Mouse (Mus musculus) heart, postnatal 0 days (tissue): Measurements from ENCODE around the gene Dennd2c. TPM values are rescaled to one million over a fixed set of nuclear protein-coding genes. Genes with fewer than 3 reads are reported as not detected.

ENCODE experiments used
- ATAC-seq: fragments of 200-750 bp; cut with Nextera tagmentation; 2 replicates; pipeline ENCODE4 v1.8.0; 2017; ENCODE audit warnings: low read depth, moderate number of reproducible peaks, moderate library complexity; ENCODE audit not compliant: insufficient read depth
- DNase-seq: peaks from one replicate; pipeline ENCODE4 v3.0.0-alpha.2; 2016; ENCODE audit warnings: low spot score
- H3K27ac ChIP-seq: fragments of 300-500 bp; sonication (generic); 2 replicates; pipeline ENCODE4 v1.5.1; 2014; ENCODE audit warnings: low read depth, mild to moderate bottlenecking
- H3K27me3 ChIP-seq: fragments of 300-500 bp; sonication (generic); 2 replicates; pipeline ENCODE4 v1.6.1; 2014; ENCODE audit warnings: low read length, mixed read lengths; ENCODE audit not compliant: control insufficient read depth, insufficient read depth
- H3K36me3 ChIP-seq: fragments of 300-500 bp; sonication (generic); replicated peaks from 2 replicates; pipeline ENCODE4 v1.6.1; 2014; ENCODE audit warnings: low read length, mixed read lengths; ENCODE audit not compliant: control insufficient read depth, insufficient read depth
- H3K4me1 ChIP-seq: fragments of 300-500 bp; sonication (generic); 2 replicates; pipeline ENCODE4 v1.6.1; 2014; ENCODE audit warnings: antibody characterized with exemption; ENCODE audit not compliant: control insufficient read depth, insufficient read depth
- H3K4me2 ChIP-seq: fragments of 300-500 bp; sonication (generic); 2 replicates; pipeline ENCODE4 v1.6.1; 2014; ENCODE audit warnings: low read depth, mild to moderate bottlenecking, low read length, moderate library complexity
- H3K4me3 ChIP-seq: fragments of 300-500 bp; sonication (generic); 2 replicates; pipeline ENCODE4 v1.5.1; 2014; ENCODE audit warnings: low read depth, low read length
- H3K9ac ChIP-seq: fragments of 300-500 bp; sonication (generic); replicated peaks from 2 replicates; pipeline ENCODE4 v1.6.1; 2014; ENCODE audit warnings: low read depth, low read length, mixed read lengths
- H3K9me3 ChIP-seq: fragments of 300-500 bp; sonication (generic); replicated peaks from 2 replicates; pipeline ENCODE4 v1.6.1; 2016; ENCODE audit warnings: low read length; ENCODE audit not compliant: control insufficient read depth
- CTCF ChIP-seq: IDR thresholded peaks from 2 replicates; pipeline ENCODE4 v1.5.1; 2016; ENCODE audit warnings: antibody characterized with exemption, control low read depth, low read depth
- EP300 ChIP-seq: IDR thresholded peaks from 2 replicates; pipeline ENCODE4 v1.6.1; 2016; ENCODE audit warnings: antibody characterized with exemption, low read depth
- WGBS: fragments of 180-500 bp; shearing (Covaris S2); extraction: QIAGEN DNeasy Blood & Tissue Kit; methylation state at CpG from one replicate; pipeline ENCODE4 v1.1.7; 2014; 5-methylcytosine and 5-hydroxymethylcytosine counted together
- polyA plus RNA-seq: library from polyadenylated mRNA; unstranded; fragments of >200 nt; fragmentation: Nextera tagmentation; extraction: Ambion mirVana; gene quantifications from 2 replicates; pipeline ENCODE4 v1.2.1, GENCODE M21; 2015
- total RNA-seq: library from RNA; depleted of rRNA; stranded (reverse); fragments of >200 nt; gene quantifications from 2 replicates; pipeline ENCODE4 v1.2.3, GENCODE M21; 2014; ENCODE audit warnings: low replicate concordance

Dennd2c gene
- total and polyA plus RNA-seq, 2 experiments from 2014 or later: 1.6 to 4.0 TPM

GRCm38 (mm10) chr3:103203554-103203953 is 101.2 kb downstream of the Dennd2c start:
- no peak for TF ChIP-seq EP300
- TF ChIP-seq CTCF: no peak
- no peak overlapping the region for H3K27ac ChIP-seq
- no peaks in the 10 kb centered on the region for H3K27me3 ChIP-seq
- ATAC-seq (no peak), DNase-seq (no peak)
- H3K4me1 ChIP-seq: no peaks in the 10 kb centered on the region
- H3K9ac ChIP-seq: no peak overlapping the region
- H3K9me3 ChIP-seq: 0 out of 2 replicates have a peak, but pooled peaks cover 4% of the 10 kb centered on the region
- 94% methylated on average over 1 of the region's 1 CpGs for WGBS
- H3K4me2 ChIP-seq: no peak overlapping the region
- no peaks in the 10 kb centered on the region for H3K36me3 ChIP-seq
- no peak overlapping the region for H3K4me3 ChIP-seq

- Histone ChIP-seq H3K9me3 (0 out of 2 replicates have a peak, but pooled peaks cover 4% of the 10 kb centered on the region), H3K36me3 (no peaks in the 10 kb centered on the region), H3K4me1 (no peaks in the 10 kb centered on the region), H3K27me3 (no peaks in the 10 kb centered on the region), H3K4me2 (no peak overlapping the region), H3K4me3 (no peak overlapping the region), H3K27ac (no peak overlapping the region), H3K9ac (no peak overlapping the region)
- no peak for DNase-seq
- ATAC-seq: no peak
- WGBS: 84% methylated on average over 3 of the region's 3 CpGs
- no peak for TF ChIP-seq CTCF
- TF ChIP-seq EP300: no peak
Measured at GRCm38 (mm10) chr3:103204445-103204844, 102.0 kb downstream of the Dennd2c start.

- DNase-seq (no peak), ATAC-seq (no peak)
- Histone ChIP-seq H3K9me3 (no peaks in the 10 kb centered on the region), H3K4me1 (no peaks in the 10 kb centered on the region), H3K4me3 (no peak overlapping the region), H3K9ac (no peak overlapping the region), H3K27me3 (no peaks in the 10 kb centered on the region), H3K27ac (no peak overlapping the region), H3K4me2 (no peak overlapping the region), H3K36me3 (no peaks in the 10 kb centered on the region)
- WGBS: 69% methylated on average over 6 of the region's 6 CpGs
- TF ChIP-seq CTCF (no peak), EP300 (no peak)
Measured at GRCm38 (mm10) chr3:103206393-103206792, 104.0 kb downstream of the Dennd2c start.

GRCm38 (mm10) chr3:103207749-103208148 is 105.3 kb downstream of the Dennd2c start:
- Histone ChIP-seq H3K36me3 (no peaks in the 10 kb centered on the region), H3K9me3 (no peaks in the 10 kb centered on the region), H3K4me3 (no peak overlapping the region), H3K27me3 (no peaks in the 10 kb centered on the region), H3K4me2 (no peak overlapping the region), H3K4me1 (no peaks in the 10 kb centered on the region), H3K9ac (no peak overlapping the region), H3K27ac (no peak overlapping the region)
- DNase-seq (no peak), ATAC-seq (no peak)
- WGBS: 64% methylated on average over 5 of the region's 5 CpGs
- TF ChIP-seq EP300: no peak
- TF ChIP-seq CTCF: no peak

GRCm38 (mm10) chr3:103208237-103208636 is 105.8 kb downstream of the Dennd2c start:
- 70% methylated on average over 2 of the region's 2 CpGs for WGBS
- Histone ChIP-seq H3K9ac (no peak overlapping the region), H3K4me1 (no peaks in the 10 kb centered on the region), H3K27me3 (no peaks in the 10 kb centered on the region), H3K27ac (no peak overlapping the region), H3K4me2 (no peak overlapping the region), H3K36me3 (no peaks in the 10 kb centered on the region), H3K4me3 (no peak overlapping the region), H3K9me3 (no peaks in the 10 kb centered on the region)
- TF ChIP-seq EP300 (no peak), CTCF (no peak)
- DNase-seq: no peak
- ATAC-seq: no peak

- Histone ChIP-seq H3K9ac (no peak overlapping the region), H3K9me3 (no peaks in the 10 kb centered on the region), H3K27ac (no peak overlapping the region), H3K4me1 (no peaks in the 10 kb centered on the region), H3K4me2 (no peak overlapping the region), H3K27me3 (no peaks in the 10 kb centered on the region), H3K36me3 (no peaks in the 10 kb centered on the region), H3K4me3 (no peak overlapping the region)
- no peak for TF ChIP-seq EP300
- TF ChIP-seq CTCF: no peak
- 60% methylated on average over 2 of the region's 2 CpGs for WGBS
- ATAC-seq: no peak
- DNase-seq: no peak
Measured at GRCm38 (mm10) chr3:103211101-103211500, 108.7 kb downstream of the Dennd2c start.
